ENCODE assay signal across 8 mouse cellular contexts in genomic region chr6:100288730-100289035, GRCm38 (mm10). TPM values are rescaled to one million over a fixed set of nuclear protein-coding genes. Genes with fewer than 3 reads are reported as not detected.
DNase-seq lines count a peak whose midpoint lies in the region; ATAC-seq and TF ChIP-seq lines count a peak whose summit lies in the region.

No protein-coding gene starts in this region.

- TF ChIP-seq CTCF in E14TG2a.4 (conservative IDR thresholded peaks at IDR 0.05; ENCODE audit: low read length): no peak

- no peak overlapping the region for H3K4me3 ChIP-seq in hindbrain, embryonic 12.5 days
- no peak overlapping the region for H3K4me3 ChIP-seq in hindbrain, embryonic 11.5 days (ENCODE audit: low read depth, low read length)
- peak overlapping the region; percentile 82 for H3K4me3 ChIP-seq in E14TG2a.4 (replicated peaks; ENCODE audit: low read length)

- H3K4me1 ChIP-seq in hindbrain, embryonic 12.5 days: peaks cover 22% of the 10 kb centered on the region
- H3K4me1 ChIP-seq in hindbrain, embryonic 11.5 days (replicated peaks; ENCODE audit: control insufficient read depth, insufficient read depth, low read length): no peaks in the 10 kb centered on the region
- peaks cover 43% of the 10 kb centered on the region for H3K4me1 ChIP-seq in E14TG2a.4 (replicated peaks; ENCODE audit: low read depth, low read length)

- no peak overlapping the region for H3K27ac ChIP-seq in hindbrain, embryonic 12.5 days
- no peak overlapping the region for H3K27ac ChIP-seq in hindbrain, embryonic 11.5 days (ENCODE audit: low read depth, low read length)

- no peaks in the 10 kb centered on the region for H3K36me3 ChIP-seq in hindbrain, embryonic 12.5 days
- no peaks in the 10 kb centered on the region for H3K36me3 ChIP-seq in hindbrain, embryonic 11.5 days (ENCODE audit: control insufficient read depth, insufficient read depth, low read length)
- peaks cover 11% of the 10 kb centered on the region for H3K36me3 ChIP-seq in E14TG2a.4 (ENCODE audit: insufficient read depth, low read length)

- DNase-seq in hindbrain, embryonic 11.5 days (ENCODE audit: low spot score): no peak
- DNase-seq in adrenal gland, postnatal 14 days: peak; percentile 21
- peak; percentile 10 to 15 for DNase-seq in kidney, postnatal 36 days
- no peak for DNase-seq in layer of hippocampus, postnatal 36 days
- no peak for DNase-seq in left cerebral cortex, adult 18-20 months (ENCODE audit: low spot score in 2 of 2)
- DNase-seq in layer of hippocampus, adult 11-12 months (ENCODE audit: low spot score): no peak

- peaks cover 31% of the 10 kb centered on the region for H3K27me3 ChIP-seq in hindbrain, embryonic 12.5 days
- peaks cover 13% of the 10 kb centered on the region for H3K27me3 ChIP-seq in hindbrain, embryonic 11.5 days (ENCODE audit: control insufficient read depth, insufficient read depth, low read length)
- 0 out of 2 replicates have a peak, but pooled peaks cover 6% of the 10 kb centered on the region for H3K27me3 ChIP-seq in E14TG2a.4 (ENCODE audit: insufficient read depth, low read length)

- ATAC-seq in hindbrain, embryonic 12.5 days (ENCODE audit: low FRiP score): no peak
- ATAC-seq in hindbrain, embryonic 11.5 days (ENCODE audit: low FRiP score): no peak

- no peak overlapping the region for H3K9ac ChIP-seq in hindbrain, embryonic 12.5 days
- no peak overlapping the region for H3K9ac ChIP-seq in hindbrain, embryonic 11.5 days (ENCODE audit: low read depth, low read length)

- H3K4me2 ChIP-seq in hindbrain, embryonic 12.5 days (replicated peaks): peak overlapping the region; percentile 89; the same call in 1 of the 2 replicates
- no peak overlapping the region for H3K4me2 ChIP-seq in hindbrain, embryonic 11.5 days (replicated peaks; ENCODE audit: low read depth, low read length)

- no peaks in the 10 kb centered on the region for H3K9me3 ChIP-seq in hindbrain, embryonic 12.5 days (replicated peaks)
- no peaks in the 10 kb centered on the region for H3K9me3 ChIP-seq in hindbrain, embryonic 11.5 days (ENCODE audit: control insufficient read depth, low read length)
- H3K9me3 ChIP-seq in E14TG2a.4 (ENCODE audit: low read length): peaks cover 20% of the 10 kb centered on the region

- 52% methylated on average over 4 of the region's 4 CpGs for whole genome bisulfite sequencing in hindbrain, embryonic 12.5 days
- WGBS in hindbrain, embryonic 11.5 days: 54% methylated on average over 4 of the region's 4 CpGs

RNA-seq across cellular contexts. Expression of gene Rybp, which starts 1.4 kb away (rescaled TPM):
- 18.4 and 21.0 TPM in 2 replicates for polyA plus RNA-seq in hindbrain, embryonic 12.5 days (2016; fragmentation: Nextera tagmentation; extraction: Ambion mirVana)
- polyA plus RNA-seq in hindbrain, embryonic 11.5 days (2014; fragmentation: Nextera tagmentation; extraction: Ambion mirVana): 9.8 and 9.9 TPM in 2 replicates
- total RNA-seq in adrenal gland, postnatal 14 days (2021): 26.6 and 36.5 TPM in 2 replicates
- 10 to 100 TPM; 58.0 to 59.0 TPM for total RNA-seq in layer of hippocampus, postnatal 36 days (2021)
- 10 to 100 TPM; 48.7 to 59.4 TPM for total RNA-seq in left cerebral cortex, adult 18-20 months (2021)

Comparison
In these comparisons a context has a peak if more than half of its experiments do, and no peak if none do; other contexts are left out.
1. DNase-seq: peak in adrenal gland, postnatal 14 days (single experiment) and kidney, postnatal 36 days (2 of 2); none in hindbrain, embryonic 11.5 days (single experiment), layer of hippocampus, postnatal 36 days (0 of 2), left cerebral cortex, adult 18-20 months (0 of 2) and layer of hippocampus, adult 11-12 months (single experiment).